Mouse (Mus musculus) heart, postnatal 0 days (tissue): ENCODE measurements at regions not wholly inside any gene's neighbourhood (a gene's known extent, or its start where the extent isn't known, plus 50 kb on each side); places are given as distances from the start of the nearest gene placed in this dataset.

Experiments used
- CTCF ChIP-seq: IDR thresholded peaks from 2 replicates; pipeline ENCODE4 v1.5.1; 2016; ENCODE audit warnings: antibody characterized with exemption, control low read depth, low read depth
- EP300 ChIP-seq: IDR thresholded peaks from 2 replicates; pipeline ENCODE4 v1.6.1; 2016; ENCODE audit warnings: antibody characterized with exemption, low read depth

DNA sequence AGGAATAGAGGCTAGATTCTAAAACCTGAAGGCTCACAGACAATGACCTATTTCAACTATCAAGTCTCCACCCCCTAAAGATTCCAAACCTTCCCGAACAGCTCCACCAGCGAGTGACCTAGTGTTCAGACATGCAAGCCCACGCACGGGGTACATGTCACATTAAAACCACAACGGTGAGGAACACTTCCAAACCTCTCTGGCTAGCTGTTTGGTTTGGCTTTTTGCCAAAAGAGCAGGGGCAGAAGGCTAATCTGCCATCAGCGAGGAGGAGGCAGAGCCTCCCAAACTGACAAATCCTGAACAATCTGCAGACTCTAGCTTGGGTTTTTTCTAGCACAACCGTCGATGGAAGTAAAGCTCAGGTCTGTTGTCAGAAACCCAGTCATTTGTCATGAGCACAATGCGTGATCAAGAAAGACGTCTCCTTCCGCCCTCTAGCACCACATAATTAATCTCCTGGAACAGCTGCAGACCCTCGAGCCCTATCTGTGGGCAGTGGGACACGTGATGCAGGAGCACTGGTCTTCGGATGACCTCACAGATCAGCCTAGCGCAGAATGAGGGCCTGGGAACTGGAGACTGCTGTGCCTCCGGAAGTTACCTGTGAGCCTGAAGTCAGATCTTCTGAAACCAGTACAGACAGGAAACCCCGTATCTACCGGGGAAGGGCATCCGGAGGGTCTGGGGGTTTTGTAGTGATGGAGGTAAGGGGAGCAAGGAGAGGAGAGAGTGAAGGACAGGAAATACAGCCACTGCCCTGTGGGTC lies 178.3 kb upstream of the Hs6st1 start:
- TF ChIP-seq CTCF (no peak), EP300 (no peak)
